Mouse (Mus musculus): ENCODE measurements around the gene Comtd1. TPM values are rescaled to one million over a fixed set of nuclear protein-coding genes. Genes with fewer than 3 reads are reported as not detected.
A peak's percentile ranks its signal among the peaks of the same experiment; 100 is the strongest.

Gene Comtd1
- 35.1 and 38.1 TPM in 2 replicates for polyA plus RNA-seq (2015; fragmentation: Nextera tagmentation; extraction: Ambion mirVana)

DNA sequence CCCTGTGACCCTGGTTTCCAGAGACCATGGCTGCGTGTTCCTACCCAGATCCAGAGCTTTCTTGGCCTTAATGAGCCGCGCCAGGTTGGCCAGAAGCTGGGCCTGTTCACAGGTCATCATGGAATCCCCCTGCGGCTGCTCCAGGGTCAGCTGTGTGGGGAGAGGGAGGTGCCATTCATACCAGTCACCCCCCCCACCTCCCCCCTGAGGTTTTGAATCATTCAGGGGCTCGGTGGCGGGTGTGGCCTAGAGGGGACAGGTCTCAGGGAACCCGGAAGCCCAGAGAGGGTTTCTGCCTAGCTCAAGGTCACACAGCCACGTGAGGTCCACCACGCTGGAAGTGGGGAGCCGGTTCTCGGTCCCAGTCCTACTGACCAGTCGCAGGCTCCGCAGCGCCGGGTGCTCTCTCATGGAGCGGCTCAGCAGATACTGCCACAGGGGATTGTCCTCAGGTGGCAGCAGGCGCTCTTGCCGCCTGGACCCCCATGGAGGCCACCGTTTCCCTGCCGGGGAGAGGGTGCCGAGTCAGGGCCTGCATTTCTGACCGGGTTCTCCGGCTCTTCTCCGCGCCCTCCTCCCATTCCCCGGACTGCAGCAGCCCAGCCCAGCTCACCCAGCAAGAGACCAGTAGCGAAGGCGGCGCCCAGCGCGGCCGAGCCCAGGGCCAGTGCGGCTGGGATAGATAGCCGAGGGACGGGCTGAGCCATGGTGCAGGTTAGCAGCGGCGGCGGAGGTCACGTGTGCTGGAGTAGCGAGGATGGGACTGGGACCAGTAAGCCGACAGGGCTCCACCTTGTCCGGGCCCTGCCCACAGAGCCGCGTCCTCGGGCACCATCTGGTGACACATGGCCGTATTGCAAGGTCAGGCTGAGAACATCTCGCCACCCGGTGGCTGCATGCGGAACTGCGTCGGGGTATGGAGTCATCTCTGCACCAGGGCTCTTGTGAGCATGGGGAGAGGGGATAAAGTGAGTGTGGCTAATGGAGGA, at the start of gene Comtd1:
Comtd1 (minus strand) TSS at position 812 of the 989 bp plus-strand sequence.
- WGBS = under 1% methylated on average over 51 of the region's 51 CpGs
- H3K27me3 ChIP-seq = no peaks in the 10 kb centered on the region
- peak; percentile 90 for ATAC-seq (replicated peaks; ENCODE audit: insufficient number of reproducible peaks, insufficient read depth, low FRiP score, low read depth)
- peak within 1 kb of the TSS; percentile 81 for H3K4me3 ChIP-seq
- H3K9ac ChIP-seq = peak within 1 kb of the TSS; percentile 79
- peaks cover 32% of the 10 kb centered on the region for H3K36me3 ChIP-seq
- peak within 1 kb of the TSS; percentile 84 for H3K27ac ChIP-seq
- no peaks in the 10 kb centered on the region for H3K9me3 ChIP-seq (replicated peaks)
- peaks cover 30% of the 10 kb centered on the region for H3K4me1 ChIP-seq (replicated peaks)
- peak within 1 kb of the TSS; percentile 99 for H3K4me2 ChIP-seq

DNA sequence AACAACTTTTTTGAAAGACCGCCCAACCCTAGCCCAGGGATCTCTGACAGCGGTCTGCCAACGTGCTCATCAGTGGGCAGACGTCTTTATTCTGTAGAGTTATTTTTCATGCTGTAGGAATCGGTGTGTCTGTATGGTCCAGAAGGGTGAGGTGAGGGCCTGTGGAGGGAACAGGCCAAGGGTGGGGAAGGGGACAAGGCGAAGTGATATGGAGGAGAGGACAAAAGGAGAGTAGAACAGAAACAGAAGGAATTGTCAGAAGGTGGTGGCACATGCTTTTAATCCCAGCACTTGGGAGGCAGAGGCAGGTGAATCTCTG, 43.5 kb upstream of the Comtd1 start:
- Histone ChIP-seq H3K9ac (no peak overlapping the region), H3K4me2 (0 out of 2 replicates have a peak overlapping the region, but pooled peaks have one; percentile 48), H3K4me1 (replicated peaks) (peaks cover 15% of the 10 kb centered on the region), H3K4me3 (no peak overlapping the region), H3K27me3 (no peaks in the 10 kb centered on the region), H3K27ac (no peak overlapping the region), H3K36me3 (no peaks in the 10 kb centered on the region), H3K9me3 (replicated peaks) (no peaks in the 10 kb centered on the region)
- ATAC-seq (replicated peaks; ENCODE audit: insufficient number of reproducible peaks, insufficient read depth, low FRiP score, low read depth) = no peak
- WGBS = 70% methylated on average over 6 of the region's 6 CpGs

DNA sequence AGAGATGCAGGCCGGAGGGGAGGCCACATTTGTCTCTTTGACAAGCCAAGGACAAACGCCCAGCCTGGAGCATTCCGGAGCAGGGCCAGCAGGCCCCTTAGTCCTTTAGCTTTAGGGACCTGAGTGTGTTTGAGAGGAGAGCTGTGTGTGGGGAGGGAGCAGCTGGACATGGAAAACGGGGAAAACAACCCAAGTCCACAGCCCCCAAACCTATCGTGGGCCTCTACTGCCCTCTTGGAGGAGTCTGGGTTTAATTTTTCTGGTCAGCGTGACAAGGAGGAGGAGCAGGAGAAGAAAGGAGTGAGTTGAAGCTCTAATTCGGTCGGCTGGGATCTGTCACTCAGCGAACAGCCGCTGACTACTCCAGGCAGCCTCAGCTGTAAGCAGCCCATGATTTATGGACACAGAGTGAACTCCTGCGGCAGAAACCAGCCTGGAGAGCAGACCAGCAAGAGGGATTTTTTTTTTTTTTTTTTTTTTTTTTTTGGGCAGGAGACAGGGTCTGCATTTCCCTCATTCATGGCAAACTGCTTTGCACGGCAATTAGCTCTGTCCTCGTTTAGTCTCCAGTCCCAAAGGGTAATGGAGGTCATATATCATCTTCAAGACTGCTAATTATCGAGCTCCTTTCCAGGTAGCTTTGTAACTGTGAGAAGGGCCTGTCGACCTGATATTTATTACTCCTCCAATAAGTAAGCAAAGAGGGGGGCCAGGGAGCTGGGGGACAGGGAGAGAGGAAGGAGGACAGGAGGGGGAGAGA, 43.0 kb upstream of the Comtd1 start:
- H3K9ac ChIP-seq = no peak overlapping the region
- H3K4me3 ChIP-seq = peak overlapping the region; percentile 16; the same call in 1 of the 2 replicates
- no peaks in the 10 kb centered on the region for H3K27me3 ChIP-seq
- H3K36me3 ChIP-seq = no peaks in the 10 kb centered on the region
- peak; percentile 64 for ATAC-seq (replicated peaks; ENCODE audit: insufficient number of reproducible peaks, insufficient read depth, low FRiP score, low read depth)
- H3K27ac ChIP-seq = no peak overlapping the region
- H3K9me3 ChIP-seq (replicated peaks) = no peaks in the 10 kb centered on the region
- 21% methylated on average over 15 of the region's 15 CpGs for WGBS
- peak overlapping the region; percentile 48 for H3K4me2 ChIP-seq
- H3K4me1 ChIP-seq (replicated peaks) = peaks cover 15% of the 10 kb centered on the region

DNA sequence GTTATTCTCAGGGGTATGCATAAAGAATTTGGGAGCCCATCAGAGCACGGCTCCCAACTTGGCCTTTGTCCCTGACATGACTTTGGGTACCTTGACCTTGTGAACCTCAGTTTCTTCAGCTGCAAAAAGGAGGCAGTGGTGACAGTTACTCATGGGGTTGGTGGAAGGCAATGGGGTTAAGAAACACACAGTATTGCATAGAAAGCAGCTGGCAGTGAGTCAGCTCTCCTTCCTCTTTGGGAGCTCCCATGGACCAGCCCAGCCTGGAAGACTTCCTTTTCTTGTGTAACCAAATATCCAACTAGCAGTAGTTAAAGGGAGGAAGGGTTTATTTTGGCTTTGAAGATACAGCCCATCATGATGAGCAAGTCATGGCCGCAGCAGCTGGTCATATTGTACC, 41.7 kb upstream of the Comtd1 start:
- 82% methylated on average over 2 of the region's 2 CpGs for WGBS
- H3K4me3 ChIP-seq = no peak overlapping the region
- no peak for ATAC-seq (replicated peaks; ENCODE audit: insufficient number of reproducible peaks, insufficient read depth, low FRiP score, low read depth)
- H3K9ac ChIP-seq = no peak overlapping the region
- peaks cover 15% of the 10 kb centered on the region for H3K4me1 ChIP-seq (replicated peaks)
- no peaks in the 10 kb centered on the region for H3K36me3 ChIP-seq
- H3K9me3 ChIP-seq (replicated peaks) = no peaks in the 10 kb centered on the region
- H3K27ac ChIP-seq = no peak overlapping the region
- no peak overlapping the region for H3K4me2 ChIP-seq
- no peaks in the 10 kb centered on the region for H3K27me3 ChIP-seq

DNA sequence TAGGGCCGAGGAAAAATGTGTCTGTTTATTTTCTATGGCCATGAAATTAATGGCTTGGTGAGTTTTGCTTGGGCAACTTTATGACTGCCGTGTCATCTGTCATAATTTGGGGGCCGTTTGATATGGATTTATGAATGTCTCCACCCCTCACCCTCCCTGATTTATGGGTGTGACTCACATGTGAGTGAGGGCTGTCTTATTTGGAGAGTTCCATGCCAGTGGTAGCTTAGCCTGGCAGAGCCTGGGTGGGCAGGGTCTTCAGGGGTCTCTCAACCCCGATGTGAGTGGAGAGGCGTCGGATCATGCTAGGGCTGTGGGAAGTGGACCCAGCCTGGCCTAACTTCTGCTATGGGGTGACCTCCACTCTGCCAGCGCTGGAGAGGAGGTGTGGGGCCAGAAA, 18.0 kb upstream of the Comtd1 start:
- no peak for ATAC-seq (replicated peaks; ENCODE audit: insufficient number of reproducible peaks, insufficient read depth, low FRiP score, low read depth)
- Histone ChIP-seq H3K9me3 (replicated peaks) (no peaks in the 10 kb centered on the region), H3K4me1 (replicated peaks) (no peaks in the 10 kb centered on the region), H3K36me3 (no peaks in the 10 kb centered on the region), H3K9ac (no peak overlapping the region), H3K27me3 (no peaks in the 10 kb centered on the region), H3K4me3 (no peak overlapping the region), H3K27ac (no peak overlapping the region), H3K4me2 (no peak overlapping the region)
- WGBS = 87% methylated on average over 7 of the region's 7 CpGs

DNA sequence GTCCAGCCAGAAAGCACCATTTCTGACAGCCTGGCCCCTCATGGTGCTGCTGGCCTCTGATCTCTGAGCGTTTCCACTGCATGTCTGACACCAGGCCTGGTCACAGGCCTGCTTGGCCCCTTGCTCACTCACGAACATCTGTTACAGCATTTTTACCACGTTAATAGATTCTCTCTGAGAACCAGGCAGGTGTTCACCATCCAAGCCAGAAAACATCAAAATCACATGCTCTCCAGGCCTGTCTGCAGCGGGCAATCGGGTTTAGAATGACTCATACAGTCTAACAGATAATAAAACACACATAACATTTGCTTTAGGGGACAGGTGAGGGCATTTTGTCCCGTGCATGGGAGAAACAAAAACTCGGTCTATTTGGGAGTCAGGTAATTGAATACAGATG, 17.5 kb upstream of the Comtd1 start:
- no peak overlapping the region for H3K27ac ChIP-seq
- H3K27me3 ChIP-seq = no peaks in the 10 kb centered on the region
- no peaks in the 10 kb centered on the region for H3K36me3 ChIP-seq
- H3K9me3 ChIP-seq (replicated peaks) = no peaks in the 10 kb centered on the region
- whole genome bisulfite sequencing = 54% methylated on average over 7 of the region's 7 CpGs
- ATAC-seq (replicated peaks; ENCODE audit: insufficient number of reproducible peaks, insufficient read depth, low FRiP score, low read depth) = no peak
- no peak overlapping the region for H3K9ac ChIP-seq
- no peaks in the 10 kb centered on the region for H3K4me1 ChIP-seq (replicated peaks)
- no peak overlapping the region for H3K4me3 ChIP-seq
- no peak overlapping the region for H3K4me2 ChIP-seq

DNA sequence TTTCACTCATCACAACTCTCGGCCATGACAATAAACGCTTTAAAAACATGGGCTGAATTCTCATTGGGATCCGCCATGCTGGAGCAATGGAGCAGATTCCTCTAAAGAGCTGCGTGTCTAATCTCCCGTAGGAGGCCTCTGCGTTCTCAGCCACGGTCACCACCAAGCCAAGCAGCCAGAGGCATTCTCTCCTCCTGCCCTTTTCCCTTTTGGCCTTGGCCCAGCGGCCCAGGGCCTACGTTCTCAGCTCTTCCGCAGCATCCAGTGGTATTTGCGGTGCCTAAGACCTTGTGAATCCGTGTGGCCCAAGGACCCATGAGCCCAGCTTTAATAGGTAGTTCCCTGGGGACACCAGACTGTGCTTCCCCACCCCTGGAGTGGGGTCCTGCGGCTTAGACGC, 8.1 kb upstream of the Comtd1 start:
- no peak overlapping the region for H3K9ac ChIP-seq
- H3K27me3 ChIP-seq = no peaks in the 10 kb centered on the region
- 83% methylated on average over 14 of the region's 14 CpGs for WGBS
- no peak overlapping the region for H3K4me3 ChIP-seq
- no peaks in the 10 kb centered on the region for H3K9me3 ChIP-seq (replicated peaks)
- H3K4me2 ChIP-seq = no peak overlapping the region
- H3K36me3 ChIP-seq = no peaks in the 10 kb centered on the region
- peaks cover 13% of the 10 kb centered on the region for H3K4me1 ChIP-seq (replicated peaks)
- H3K27ac ChIP-seq = no peak overlapping the region
- no peak for ATAC-seq (replicated peaks; ENCODE audit: insufficient number of reproducible peaks, insufficient read depth, low FRiP score, low read depth)

DNA sequence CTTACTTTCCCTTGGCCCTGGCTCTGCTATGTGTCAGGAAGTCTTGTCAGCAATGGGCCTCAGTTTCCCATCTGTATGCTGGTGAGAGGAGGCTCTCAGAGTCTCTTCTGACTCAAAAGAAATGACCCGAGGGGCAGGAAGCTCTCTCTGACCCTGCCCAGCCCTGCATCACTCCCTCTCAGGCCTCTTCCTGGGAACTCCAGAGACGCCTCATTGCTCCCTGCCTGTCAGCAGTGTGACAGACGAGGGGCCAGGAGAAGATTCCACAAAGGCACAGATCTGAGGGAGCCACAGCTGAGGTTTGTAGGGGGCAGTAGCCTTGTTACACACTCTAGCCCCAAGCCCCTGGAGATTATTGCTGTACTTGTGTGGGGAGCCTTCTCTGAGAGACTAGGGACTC, 7.2 kb upstream of the Comtd1 start:
- Histone ChIP-seq H3K4me2 (no peak overlapping the region), H3K4me1 (replicated peaks) (peaks cover 13% of the 10 kb centered on the region), H3K4me3 (no peak overlapping the region), H3K27ac (no peak overlapping the region), H3K9me3 (replicated peaks) (no peaks in the 10 kb centered on the region), H3K27me3 (no peaks in the 10 kb centered on the region), H3K36me3 (no peaks in the 10 kb centered on the region), H3K9ac (no peak overlapping the region)
- 44% methylated on average over 3 of the region's 3 CpGs for WGBS
- no peak for ATAC-seq (replicated peaks; ENCODE audit: insufficient number of reproducible peaks, insufficient read depth, low FRiP score, low read depth)

DNA sequence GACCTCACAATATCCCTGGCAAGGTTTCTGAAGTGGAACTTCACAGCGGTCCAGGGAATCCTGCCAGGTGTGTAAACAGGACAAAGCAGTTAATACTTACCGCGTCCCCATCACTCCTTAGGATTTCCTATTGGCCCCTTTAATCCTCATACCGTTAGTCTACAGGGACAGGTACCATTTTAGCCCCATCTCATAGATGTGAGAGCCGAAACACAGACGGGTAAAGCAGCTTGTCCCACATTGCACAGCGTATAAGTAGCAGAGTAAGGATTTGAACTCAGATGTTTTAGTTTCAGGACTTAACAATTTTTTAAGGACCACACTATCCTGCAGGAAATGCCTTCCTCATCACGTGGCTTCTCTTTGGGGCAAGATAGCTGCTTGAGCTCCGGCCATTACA, 5.5 kb upstream of the Comtd1 start:
- Histone ChIP-seq H3K9ac (no peak overlapping the region), H3K27me3 (no peaks in the 10 kb centered on the region), H3K9me3 (replicated peaks) (no peaks in the 10 kb centered on the region), H3K4me1 (replicated peaks) (peaks cover 13% of the 10 kb centered on the region), H3K36me3 (no peaks in the 10 kb centered on the region), H3K27ac (no peak overlapping the region), H3K4me3 (no peak overlapping the region), H3K4me2 (peak overlapping the region; percentile 69)
- no peak for ATAC-seq (replicated peaks; ENCODE audit: insufficient number of reproducible peaks, insufficient read depth, low FRiP score, low read depth)
- 66% methylated on average over 9 of the region's 9 CpGs for WGBS

DNA sequence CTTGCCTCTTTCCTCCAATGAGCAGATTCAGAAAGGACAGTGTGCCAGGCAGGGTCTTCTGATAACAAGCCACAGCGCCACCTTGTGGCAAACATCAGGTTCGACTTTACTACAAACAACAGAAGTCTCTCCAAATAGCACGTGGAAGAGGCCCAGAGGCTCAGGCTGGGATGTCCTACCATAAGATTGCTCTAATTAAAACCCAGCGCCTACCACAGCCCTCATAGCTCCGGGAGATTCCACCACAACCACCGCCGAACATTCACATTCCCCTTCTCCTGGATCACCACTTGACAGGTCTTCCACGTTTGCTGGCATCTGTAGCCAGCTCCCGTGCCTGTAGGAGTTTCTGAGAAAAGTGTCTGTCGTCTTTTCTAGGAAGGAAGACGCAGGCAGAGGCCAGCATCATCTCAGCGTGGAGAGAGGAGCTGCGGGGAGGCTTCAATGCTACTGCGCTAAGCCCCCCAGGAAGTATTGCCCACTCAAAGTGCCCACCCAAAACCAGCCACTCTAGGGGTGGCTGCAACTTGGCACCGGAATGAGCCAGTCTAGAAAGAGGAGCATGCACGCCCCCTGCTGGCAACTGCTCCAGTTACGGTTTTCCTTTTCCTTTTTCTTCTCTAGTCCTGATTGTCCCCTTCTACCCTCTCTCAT, 4.8 kb upstream of the Comtd1 start:
- H3K27me3 ChIP-seq = no peaks in the 10 kb centered on the region
- peak overlapping the region; percentile 19; the same call in 1 of the 2 replicates for H3K9ac ChIP-seq
- 5% methylated on average over 17 of the region's 17 CpGs for WGBS
- peaks cover 13% of the 10 kb centered on the region for H3K4me1 ChIP-seq (replicated peaks)
- no peaks in the 10 kb centered on the region for H3K9me3 ChIP-seq (replicated peaks)
- H3K4me3 ChIP-seq = peak overlapping the region; percentile 34
- no peaks in the 10 kb centered on the region for H3K36me3 ChIP-seq
- peak; percentile 23 for ATAC-seq (replicated peaks; ENCODE audit: insufficient number of reproducible peaks, insufficient read depth, low FRiP score, low read depth)
- peak overlapping the region; percentile 69 for H3K4me2 ChIP-seq
- peak overlapping the region; percentile 51 for H3K27ac ChIP-seq
